Mouse (Mus musculus) heart, embryonic 16.5 days (tissue): ENCODE results near the gene Mapkapk3. TPM values are rescaled to one million over a fixed set of nuclear protein-coding genes. Genes with fewer than 3 reads are reported as not detected.
A peak's percentile ranks its signal among the peaks of the same experiment; 100 is the strongest.

ENCODE experiments used
- ATAC-seq: fragments of 200-750 bp; cut with Nextera tagmentation; replicated peaks from 2 replicates; pipeline ENCODE4 v1.8.0; 2017; ENCODE audit warnings: moderate number of reproducible peaks; ENCODE audit not compliant: insufficient read depth, low FRiP score; ENCODE audit errors: extremely low read depth
- H3K27ac ChIP-seq: fragments of 300-500 bp; sonication (generic); 2 replicates; pipeline ENCODE4 v1.5.1; 2014; ENCODE audit warnings: mild to moderate bottlenecking, low read length, control low read depth, moderate library complexity
- H3K27me3 ChIP-seq: fragments of 300-500 bp; sonication (generic); 2 replicates; pipeline ENCODE4 v1.6.1; 2014; ENCODE audit warnings: low read length, mixed read lengths; ENCODE audit not compliant: control insufficient read depth, insufficient read depth
- H3K36me3 ChIP-seq: fragments of 300-500 bp; sonication (generic); 2 replicates; pipeline ENCODE4 v1.6.1; 2014; ENCODE audit not compliant: control insufficient read depth, insufficient read depth
- H3K4me1 ChIP-seq: fragments of 300-500 bp; sonication (generic); 2 replicates; pipeline ENCODE4 v1.6.1; 2014; ENCODE audit warnings: low read length, mixed read lengths; ENCODE audit not compliant: control insufficient read depth, insufficient read depth
- H3K4me2 ChIP-seq: fragments of 300-500 bp; sonication (generic); 2 replicates; pipeline ENCODE4 v1.6.1; 2014; ENCODE audit warnings: low read depth, mild to moderate bottlenecking, control low read depth, low read length
- H3K4me3 ChIP-seq: fragments of 300-500 bp; sonication (generic); 2 replicates; pipeline ENCODE4 v1.5.1; 2014; ENCODE audit warnings: mild to moderate bottlenecking, control low read depth, low read length
- H3K9ac ChIP-seq: fragments of 300-500 bp; sonication (generic); 2 replicates; pipeline ENCODE4 v1.6.1; 2014; ENCODE audit warnings: low read length, control low read depth
- H3K9me3 ChIP-seq: fragments of 300-500 bp; sonication (generic); replicated peaks from 2 replicates; pipeline ENCODE4 v1.6.1; 2016; ENCODE audit warnings: low read length; ENCODE audit not compliant: control insufficient read depth
- WGBS: fragments of 180-500 bp; shearing (Covaris S2); extraction: QIAGEN DNeasy Blood & Tissue Kit; methylation state at CpG from one replicate; pipeline ENCODE4 v1.1.7; 2014; 5-methylcytosine and 5-hydroxymethylcytosine counted together
- polyA plus RNA-seq: library from polyadenylated mRNA; unstranded; fragments of >200 nt; fragmentation: Nextera tagmentation; extraction: Ambion mirVana; gene quantifications from 2 replicates; pipeline ENCODE4 v1.2.1, GENCODE M21; 2015

The Mapkapk3 gene
- polyA plus RNA-seq, 1 experiment from 2014 or later, result 13.1 TPM

DNA sequence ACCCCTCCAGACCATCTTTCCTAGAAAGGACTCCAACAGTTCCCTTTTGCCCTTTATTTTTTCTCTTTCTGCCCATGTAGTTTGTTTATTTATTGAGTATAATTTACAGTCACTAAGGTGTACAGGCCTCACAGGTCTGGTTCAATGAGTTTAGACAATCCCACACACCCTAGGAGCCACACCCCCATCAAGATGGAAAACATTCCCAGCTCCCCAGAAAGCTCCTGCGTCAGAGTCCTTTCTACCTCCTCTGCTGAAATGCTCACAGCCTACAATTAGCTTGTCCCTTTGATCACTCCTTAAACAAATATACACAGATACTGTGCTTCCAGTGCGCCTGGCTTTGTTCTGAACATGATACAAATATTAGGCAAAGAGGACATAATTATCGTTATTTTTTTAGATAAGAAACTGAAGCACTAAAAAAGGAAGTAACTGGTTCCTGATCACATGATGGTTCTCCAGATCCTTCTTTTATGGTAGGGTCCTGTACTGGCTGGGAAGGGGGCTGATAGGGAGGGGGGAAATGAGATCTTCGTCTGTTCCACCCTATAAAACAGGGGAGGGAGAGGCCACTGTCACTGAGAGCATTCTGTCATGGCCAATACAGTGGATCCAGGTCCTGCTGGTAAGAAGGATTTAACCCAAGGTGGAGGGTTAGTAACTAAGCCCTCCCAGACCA is 21.8 kb downstream of the Mapkapk3 start:
- Histone ChIP-seq H3K36me3 (no peaks in the 10 kb centered on the region), H3K4me3 (no peak overlapping the region), H3K27me3 (no peaks in the 10 kb centered on the region; the same call in 1 of the 2 replicates), H3K4me2 (no peak overlapping the region), H3K27ac (no peak overlapping the region), H3K4me1 (peaks cover 4% of the 10 kb centered on the region; the same call in 1 of the 2 replicates), H3K9ac (no peak overlapping the region), H3K9me3 (no peaks in the 10 kb centered on the region)
- WGBS, result 45% methylated on average over 4 of the region's 4 CpGs
- ATAC-seq, result no peak

- no peak for ATAC-seq
Measured at GRCm38 (mm10) chr9:107267028-107267427, 22.6 kb downstream of the Mapkapk3 start.

GRCm38 (mm10) chr9:107264731-107265130 is 24.9 kb downstream of the Mapkapk3 start:
- 63% methylated on average over 3 of the region's 3 CpGs for WGBS
- Histone ChIP-seq H3K4me3 (no peak overlapping the region), H3K27me3 (no peaks in the 10 kb centered on the region; the same call in 1 of the 2 replicates), H3K36me3 (no peaks in the 10 kb centered on the region), H3K4me1 (peaks cover 8% of the 10 kb centered on the region), H3K27ac (no peak overlapping the region), H3K4me2 (no peak overlapping the region), H3K9me3 (no peaks in the 10 kb centered on the region), H3K9ac (no peak overlapping the region)
- ATAC-seq, result no peak

More at GRCm38 (mm10) chr9:107267028-107267427, 22.6 kb downstream of the Mapkapk3 start:
- Histone ChIP-seq H3K4me2 (no peak overlapping the region), H3K4me1 (no peaks in the 10 kb centered on the region), H3K4me3 (no peak overlapping the region), H3K27ac (no peak overlapping the region), H3K36me3 (no peaks in the 10 kb centered on the region), H3K9ac (no peak overlapping the region), H3K9me3 (no peaks in the 10 kb centered on the region), H3K27me3 (no peaks in the 10 kb centered on the region; the same call in 1 of the 2 replicates)
- 37% methylated on average over 1 of the region's 1 CpGs for WGBS

DNA sequence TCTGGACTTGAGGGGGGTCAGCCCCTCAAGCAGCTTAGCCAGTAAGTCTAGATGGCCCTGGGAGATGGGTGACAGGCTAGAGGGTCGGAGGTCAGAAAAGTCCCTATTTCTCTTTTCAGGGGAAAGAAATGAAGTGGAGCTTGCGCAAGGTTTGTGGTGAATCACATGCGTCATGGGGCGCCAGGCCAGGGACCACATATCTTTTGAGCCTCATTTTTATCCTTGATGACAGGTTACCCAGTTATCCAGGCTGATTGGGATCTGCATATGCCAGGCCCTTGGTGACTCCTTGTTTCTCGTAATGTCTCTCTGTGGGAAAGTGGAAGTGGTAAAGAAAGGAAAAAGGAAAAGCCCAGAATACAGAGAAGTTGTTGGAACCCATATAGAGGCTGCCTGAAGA is 25.8 kb downstream of the Mapkapk3 start:
- no peaks in the 10 kb centered on the region for H3K36me3 ChIP-seq
- WGBS, result 92% methylated on average over 5 of the region's 5 CpGs
- no peaks in the 10 kb centered on the region; the same call in 1 of the 2 replicates for H3K27me3 ChIP-seq
- H3K27ac ChIP-seq, result no peak overlapping the region
- ATAC-seq, result no peak
- no peaks in the 10 kb centered on the region for H3K9me3 ChIP-seq
- H3K4me3 ChIP-seq, result no peak overlapping the region
- H3K4me1 ChIP-seq, result peaks cover 15% of the 10 kb centered on the region
- no peak overlapping the region for H3K9ac ChIP-seq
- no peak overlapping the region for H3K4me2 ChIP-seq

DNA sequence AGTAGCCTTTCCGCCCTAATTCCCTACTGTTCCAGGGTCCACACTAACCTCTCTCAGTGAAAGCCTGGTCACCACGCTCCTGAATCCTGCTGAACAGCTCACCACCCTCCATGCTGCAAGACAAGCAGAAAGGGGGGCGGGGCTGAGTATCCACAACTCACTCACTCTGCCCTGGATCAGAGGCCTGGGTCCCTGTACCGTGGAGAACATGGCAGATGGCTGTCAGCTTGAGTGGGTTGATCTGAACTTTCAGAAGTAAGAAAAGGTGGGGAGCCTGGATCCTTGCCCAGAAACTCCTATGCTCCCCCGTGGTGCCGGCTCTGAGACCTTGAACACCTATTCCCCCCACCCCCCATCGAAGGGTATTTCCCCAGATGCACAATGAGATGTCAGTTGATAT is 27.3 kb downstream of the Mapkapk3 start:
- ATAC-seq, result no peak
- H3K36me3 ChIP-seq, result no peaks in the 10 kb centered on the region
- no peak overlapping the region for H3K4me2 ChIP-seq
- H3K27ac ChIP-seq, result no peak overlapping the region
- H3K27me3 ChIP-seq, result no peaks in the 10 kb centered on the region; the same call in 1 of the 2 replicates
- 71% methylated on average over 7 of the region's 7 CpGs for WGBS
- peaks cover 18% of the 10 kb centered on the region for H3K4me1 ChIP-seq
- no peaks in the 10 kb centered on the region for H3K9me3 ChIP-seq
- no peak overlapping the region for H3K4me3 ChIP-seq
- no peak overlapping the region for H3K9ac ChIP-seq

- Histone ChIP-seq H3K4me3 (no peak overlapping the region), H3K27ac (no peak overlapping the region), H3K4me1 (peaks cover 18% of the 10 kb centered on the region), H3K27me3 (no peaks in the 10 kb centered on the region; the same call in 1 of the 2 replicates), H3K4me2 (no peak overlapping the region), H3K36me3 (no peaks in the 10 kb centered on the region), H3K9me3 (no peaks in the 10 kb centered on the region), H3K9ac (no peak overlapping the region)
- no peak for ATAC-seq
- WGBS, result 64% methylated on average over 6 of the region's 6 CpGs
Measured at GRCm38 (mm10) chr9:107261792-107262191, 27.9 kb downstream of the Mapkapk3 start.

DNA sequence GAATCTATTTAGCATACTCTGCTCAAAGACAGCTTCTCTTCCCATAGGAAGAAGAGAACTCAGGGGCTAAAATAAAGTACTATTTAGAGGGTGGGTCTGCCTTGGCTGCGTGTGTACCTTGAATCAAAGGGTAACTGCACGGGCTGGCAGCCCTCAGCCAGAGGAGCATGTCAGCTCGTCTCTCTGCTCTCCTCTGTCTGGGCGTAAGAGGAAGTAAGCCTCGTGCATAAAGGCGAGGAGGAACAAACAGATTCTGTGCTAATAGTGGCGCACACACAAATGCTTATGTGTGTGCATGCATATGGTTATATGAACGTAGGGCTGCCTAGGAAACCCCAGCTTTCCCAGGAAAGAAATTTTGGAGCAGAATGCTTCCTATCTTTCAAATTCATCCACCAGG is 28.8 kb downstream of the Mapkapk3 start:
- no peaks in the 10 kb centered on the region; the same call in 1 of the 2 replicates for H3K27me3 ChIP-seq
- no peaks in the 10 kb centered on the region for H3K36me3 ChIP-seq
- H3K27ac ChIP-seq, result no peak overlapping the region
- ATAC-seq, result no peak
- H3K4me2 ChIP-seq, result no peak overlapping the region
- no peak overlapping the region for H3K9ac ChIP-seq
- H3K4me1 ChIP-seq, result peaks cover 18% of the 10 kb centered on the region
- H3K9me3 ChIP-seq, result no peaks in the 10 kb centered on the region
- no peak overlapping the region for H3K4me3 ChIP-seq
- WGBS, result 60% methylated on average over 8 of the region's 8 CpGs

DNA sequence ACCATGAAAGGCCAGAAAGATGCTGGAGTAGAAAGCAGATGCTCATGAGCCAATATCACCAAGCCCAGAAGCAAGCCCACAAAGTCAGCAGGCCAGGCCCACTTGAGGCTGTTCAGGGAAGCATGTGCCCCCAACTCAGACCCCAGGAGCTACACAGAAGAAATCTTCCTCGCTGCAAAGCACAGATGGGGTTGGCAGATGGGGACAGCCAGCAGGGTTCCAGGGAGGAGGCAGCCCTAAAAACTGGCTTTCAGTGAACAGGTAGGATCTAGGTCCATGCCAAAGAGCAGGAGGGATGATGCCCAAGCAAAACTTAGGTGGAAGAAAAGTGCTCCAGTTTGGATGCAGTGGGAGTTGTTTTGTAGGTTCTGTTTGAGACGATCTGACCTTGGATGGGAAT is 29.2 kb downstream of the Mapkapk3 start:
- H3K9ac ChIP-seq, result no peak overlapping the region
- H3K4me2 ChIP-seq, result no peak overlapping the region
- H3K36me3 ChIP-seq, result no peaks in the 10 kb centered on the region
- H3K27me3 ChIP-seq, result no peaks in the 10 kb centered on the region; the same call in 1 of the 2 replicates
- H3K27ac ChIP-seq, result no peak overlapping the region
- H3K4me3 ChIP-seq, result no peak overlapping the region
- H3K9me3 ChIP-seq, result no peaks in the 10 kb centered on the region
- peaks cover 18% of the 10 kb centered on the region for H3K4me1 ChIP-seq
- WGBS, result 71% methylated on average over 2 of the region's 2 CpGs
- no peak for ATAC-seq

DNA sequence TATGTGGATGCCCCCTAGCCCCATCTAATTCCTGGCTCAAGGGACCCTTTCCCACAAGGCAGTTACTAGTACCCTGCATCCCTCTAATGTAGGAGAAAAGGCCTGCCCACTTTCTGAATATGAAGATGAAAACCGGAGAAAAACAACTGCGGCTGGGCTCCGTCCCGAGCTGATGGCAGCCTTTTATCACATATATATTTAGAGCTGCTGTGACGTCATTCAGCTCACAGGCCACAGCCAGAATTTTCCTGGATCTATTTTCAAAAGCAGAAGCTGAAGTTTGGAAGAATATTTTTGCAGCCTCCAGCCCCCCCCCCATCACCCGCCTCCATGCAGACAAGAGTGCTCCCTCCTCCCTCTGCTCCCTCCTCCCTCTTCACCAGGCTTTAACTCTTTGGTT is 30.1 kb downstream of the Mapkapk3 start:
- 0 out of 2 replicates have a peak, but pooled peaks have one; percentile 33 for ATAC-seq
- Histone ChIP-seq H3K9me3 (no peaks in the 10 kb centered on the region), H3K4me2 (peak overlapping the region; percentile 38), H3K27ac (peak overlapping the region; percentile 81), H3K9ac (peak overlapping the region; percentile 33; the same call in 1 of the 2 replicates), H3K27me3 (no peaks in the 10 kb centered on the region; the same call in 1 of the 2 replicates), H3K4me1 (peaks cover 25% of the 10 kb centered on the region), H3K4me3 (no peak overlapping the region), H3K36me3 (no peaks in the 10 kb centered on the region)
- 18% methylated on average over 6 of the region's 6 CpGs for whole genome bisulfite sequencing
